Mouse (Mus musculus): ENCODE measurements around the gene Coq5. TPM values are rescaled to one million over a fixed set of nuclear protein-coding genes. Genes with fewer than 3 reads are reported as not detected.

The Coq5 gene
- total RNA-seq (2021), result 10 to 100 TPM; 38.0 to 40.0 TPM

- DNase-seq, result peak; percentile 87 to 89
These were observed at the start of gene Coq5 for GRCm38 (mm10) chr5:115279226-115280049. Gene Coq5, plus strand, starts transcription at chr5:115279666.

- no peak for DNase-seq
These were observed 48.5 kb upstream of the Coq5 start for GRCm38 (mm10) chr5:115230830-115231551.

GRCm38 (mm10) chr5:115231552-115232120, 47.8 kb upstream of the Coq5 start:
- no peak for DNase-seq

- DNase-seq, result no peak
These were observed 47.0 kb upstream of the Coq5 start for GRCm38 (mm10) chr5:115232516-115232915.

GRCm38 (mm10) chr5:115233031-115233780, 46.3 kb upstream of the Coq5 start:
- DNase-seq, result no peak

- DNase-seq, result no peak
These were observed 44.9 kb upstream of the Coq5 start for GRCm38 (mm10) chr5:115234519-115234918.

- peak; percentile 81 for DNase-seq
These were observed 44.1 kb upstream of the Coq5 start for GRCm38 (mm10) chr5:115235323-115235771.

- DNase-seq, result peak; percentile 87 to 91
These were observed 43.6 kb upstream of the Coq5 start, which contains the start of gene Pop5 for GRCm38 (mm10) chr5:115235786-115236263. Gene Pop5, plus strand, starts transcription at chr5:115235836.

- peak; percentile 90 to 92 for DNase-seq
These were observed 41.4 kb upstream of the Coq5 start for GRCm38 (mm10) chr5:115237803-115238728.

GRCm38 (mm10) chr5:115238729-115239195, 40.7 kb upstream of the Coq5 start:
- no peak for DNase-seq

GRCm38 (mm10) chr5:115240191-115240590, 39.3 kb upstream of the Coq5 start:
- no peak for DNase-seq

- DNase-seq, result no peak
These were observed 24.0 kb upstream of the Coq5 start for GRCm38 (mm10) chr5:115255472-115255871.

GRCm38 (mm10) chr5:115256909-115257546, 22.4 kb upstream of the Coq5 start:
- DNase-seq, result no peak

- no peak for DNase-seq
These were observed 19.1 kb upstream of the Coq5 start for GRCm38 (mm10) chr5:115260356-115260755.

- DNase-seq, result no peak
These were observed 18.3 kb upstream of the Coq5 start for GRCm38 (mm10) chr5:115261141-115261540.

- no peak for DNase-seq
These were observed 17.6 kb upstream of the Coq5 start for GRCm38 (mm10) chr5:115261880-115262279.

GRCm38 (mm10) chr5:115262502-115263291, 16.8 kb upstream of the Coq5 start:
- no peak for DNase-seq

- DNase-seq, result no peak
These were observed 13.1 kb upstream of the Coq5 start for GRCm38 (mm10) chr5:115266340-115266739.

- no peak for DNase-seq
These were observed 12.5 kb upstream of the Coq5 start for GRCm38 (mm10) chr5:115266787-115267468.

Measured in layer of hippocampus, postnatal 36 days (tissue).